Mouse (Mus musculus): ENCODE results near the gene Kmt2d.

The Kmt2d gene

DNA sequence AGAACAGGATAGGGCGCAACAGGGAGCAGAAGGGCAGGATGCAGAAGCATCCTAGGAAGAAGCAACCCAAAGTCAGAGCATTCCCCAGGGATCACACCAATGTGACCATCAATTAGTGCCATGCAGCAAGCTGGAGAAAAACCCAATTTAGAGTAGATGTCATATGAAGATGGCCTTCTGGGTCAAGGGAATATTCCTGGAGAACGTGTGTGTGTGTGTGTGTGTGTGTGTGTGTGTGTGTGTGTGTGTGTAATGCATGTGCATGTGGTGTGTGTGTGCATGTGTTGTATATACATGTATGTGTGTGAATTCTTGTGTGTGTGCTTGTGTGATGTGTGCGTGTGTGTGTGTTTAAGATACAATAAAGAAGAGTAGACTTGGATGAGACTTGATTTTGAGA is 72.1 kb downstream of the Kmt2d start:
- no peak for DNase-seq (ENCODE audit: low spot score)

DNA sequence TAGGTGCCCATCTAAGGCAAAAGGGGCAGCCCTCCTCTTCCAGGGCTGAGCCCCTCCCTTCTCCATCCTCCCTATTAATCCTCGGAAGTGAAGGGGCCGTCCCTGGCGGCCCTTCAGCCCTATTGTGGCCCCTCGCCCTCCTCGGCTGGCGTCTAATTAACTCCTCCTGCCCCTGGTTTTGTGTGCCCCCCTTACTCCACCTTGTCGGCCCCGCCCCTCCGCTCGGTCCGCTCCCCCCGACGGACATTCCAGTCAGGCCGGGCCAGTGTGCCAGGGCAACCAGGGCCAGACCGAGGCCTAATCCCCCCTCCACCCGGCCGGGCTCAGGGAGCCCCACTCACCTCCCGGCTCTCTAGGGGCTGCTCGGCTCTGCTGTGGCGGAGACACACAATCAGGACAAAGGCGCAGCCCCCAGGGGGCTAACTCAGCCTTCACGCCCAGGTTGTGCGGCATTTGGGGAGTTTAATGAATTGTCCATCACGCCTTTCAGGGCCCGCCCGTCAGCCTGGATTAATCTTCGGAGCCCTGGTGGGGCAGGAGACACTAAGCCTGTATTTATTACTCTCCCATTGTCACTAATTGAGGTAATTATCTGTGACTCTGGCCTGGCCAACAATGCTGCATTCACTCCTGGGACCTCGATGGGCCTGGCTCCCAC is 73.0 kb downstream of the Kmt2d start:
- peak; percentile 90 for DNase-seq (ENCODE audit: low spot score)

DNA sequence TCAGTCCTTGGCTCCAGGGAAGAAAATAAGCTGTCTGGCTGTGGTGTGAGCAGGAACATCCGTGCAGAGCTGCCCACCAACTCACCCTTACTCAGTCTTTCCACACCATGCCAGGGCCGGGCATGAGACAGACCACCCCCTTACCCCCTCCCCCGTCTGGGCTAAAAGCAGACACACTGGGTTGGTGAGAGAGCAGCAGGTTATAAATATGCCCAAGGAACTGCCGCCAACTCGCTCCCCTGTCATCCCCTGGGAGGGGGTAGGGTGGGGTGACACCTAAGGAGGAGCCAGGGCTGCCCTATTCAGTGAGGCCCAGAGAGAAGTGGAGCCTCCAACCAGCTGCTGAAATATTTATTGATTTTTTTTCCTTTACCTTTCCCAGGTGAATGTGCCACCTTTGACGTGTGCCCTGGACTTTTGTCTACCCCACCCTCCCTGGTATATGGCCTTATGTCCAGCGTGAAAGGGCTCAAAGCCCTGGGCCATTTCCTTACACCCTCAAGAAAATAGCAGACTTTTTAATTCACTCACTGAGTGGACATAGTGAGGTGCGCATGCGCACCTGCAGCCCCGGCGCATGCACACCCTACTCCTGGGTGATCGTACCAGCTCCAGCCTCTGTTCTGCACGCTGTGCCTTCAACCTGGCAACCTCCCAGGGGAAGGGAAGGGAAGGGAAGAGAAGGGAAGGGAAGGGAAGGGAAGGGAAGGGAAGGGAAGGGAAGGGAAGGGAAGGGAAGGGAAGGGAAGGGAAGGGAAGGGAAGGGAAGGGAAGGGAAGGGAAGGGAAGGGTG is 74.0 kb downstream of the Kmt2d start:
- DNase-seq (ENCODE audit: low spot score): no peak

DNA sequence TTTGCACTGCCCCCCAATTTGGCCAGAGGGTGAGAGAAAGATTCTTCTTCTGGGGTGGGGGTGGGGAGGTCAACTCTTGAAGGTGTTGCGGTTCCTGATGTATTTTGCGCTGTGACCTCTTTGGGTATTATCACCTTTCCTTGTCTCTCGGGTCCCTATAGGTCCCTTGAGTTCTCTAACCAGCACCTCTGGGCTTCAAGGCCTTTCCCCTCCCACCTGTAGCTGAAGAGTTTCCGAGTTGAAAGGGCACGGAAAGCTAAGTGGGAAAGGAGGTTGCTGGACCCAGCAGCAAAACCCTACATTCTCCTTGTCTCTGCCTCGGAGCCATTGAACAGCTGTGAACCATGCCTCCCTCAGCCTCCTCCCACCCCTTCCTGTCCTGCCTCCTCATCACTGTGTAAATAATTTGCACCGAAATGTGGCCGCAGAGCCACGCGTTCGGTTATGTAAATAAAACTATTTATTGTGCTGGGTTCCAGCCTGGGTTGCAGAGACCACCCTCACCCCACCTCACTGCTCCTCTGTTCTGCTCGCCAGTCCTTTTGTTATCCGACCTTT is 77.8 kb downstream of the Kmt2d start:
- DNase-seq (ENCODE audit: low spot score): no peak

DNA sequence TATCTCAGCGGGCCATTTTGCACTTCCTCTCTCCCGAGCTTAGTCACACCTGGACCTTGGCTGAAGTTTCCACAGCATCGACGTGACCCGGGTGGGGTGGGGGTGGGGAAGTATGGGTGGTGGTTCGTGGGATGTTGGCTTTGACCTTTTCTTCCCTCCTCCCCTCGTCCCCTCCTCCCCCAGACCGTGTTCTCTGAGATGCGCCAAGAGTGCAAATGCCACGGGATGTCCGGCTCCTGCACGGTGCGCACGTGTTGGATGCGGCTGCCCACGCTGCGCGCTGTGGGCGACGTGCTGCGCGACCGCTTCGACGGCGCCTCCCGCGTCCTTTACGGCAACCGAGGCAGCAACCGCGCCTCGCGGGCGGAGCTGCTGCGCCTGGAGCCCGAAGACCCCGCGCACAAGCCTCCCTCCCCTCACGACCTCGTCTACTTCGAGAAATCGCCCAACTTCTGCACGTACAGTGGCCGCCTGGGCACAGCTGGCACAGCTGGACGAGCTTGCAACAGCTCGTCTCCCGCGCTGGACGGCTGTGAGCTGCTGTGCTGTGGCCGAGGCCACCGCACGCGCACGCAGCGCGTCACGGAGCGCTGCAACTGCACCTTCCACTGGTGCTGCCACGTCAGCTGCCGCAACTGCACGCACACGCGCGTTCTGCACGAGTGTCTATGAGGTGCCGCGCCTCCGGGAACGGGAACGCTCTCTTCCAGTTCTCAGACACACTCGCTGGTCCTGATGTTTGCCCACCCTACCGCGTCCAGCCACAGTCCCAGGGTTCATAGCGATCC is 78.6 kb downstream of the Kmt2d start:
- no peak for DNase-seq (ENCODE audit: low spot score)

DNA sequence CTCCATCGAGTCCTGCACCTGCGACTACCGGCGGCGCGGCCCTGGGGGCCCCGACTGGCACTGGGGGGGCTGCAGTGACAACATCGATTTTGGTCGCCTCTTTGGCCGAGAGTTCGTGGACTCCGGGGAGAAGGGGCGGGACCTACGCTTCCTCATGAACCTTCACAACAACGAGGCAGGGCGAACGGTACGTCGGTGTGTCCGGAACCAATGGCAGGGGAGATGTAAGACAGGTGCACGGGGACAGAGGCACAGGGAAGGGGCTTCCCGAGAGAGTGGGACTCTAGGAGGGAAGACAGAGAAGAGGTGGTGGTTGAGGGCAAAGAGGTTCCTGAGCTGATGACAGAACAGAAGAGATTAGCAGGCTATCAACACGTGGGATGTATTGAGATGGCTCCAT is 79.2 kb downstream of the Kmt2d start:
- no peak for DNase-seq (ENCODE audit: low spot score)

DNA sequence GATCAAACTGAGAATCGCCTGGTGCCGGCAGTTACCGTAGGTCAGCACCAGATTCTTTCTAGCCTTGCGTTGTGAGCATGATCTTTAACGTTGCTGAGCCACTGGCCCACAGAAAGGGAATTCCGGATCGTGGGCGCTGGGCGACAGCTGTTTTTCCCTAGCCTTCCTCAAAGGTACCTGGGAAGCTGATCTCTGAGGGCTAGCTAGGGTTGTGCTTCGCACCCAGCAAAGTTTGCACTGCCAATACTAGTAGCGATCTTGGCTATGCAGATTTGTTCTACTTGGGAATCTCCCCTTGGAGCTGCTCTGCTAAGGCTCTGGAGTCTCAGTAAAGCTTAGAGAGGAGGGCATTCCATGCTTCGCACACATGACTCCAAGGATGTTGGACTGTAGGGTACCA is 79.8 kb downstream of the Kmt2d start:
- no peak for DNase-seq (ENCODE audit: low spot score)

DNA sequence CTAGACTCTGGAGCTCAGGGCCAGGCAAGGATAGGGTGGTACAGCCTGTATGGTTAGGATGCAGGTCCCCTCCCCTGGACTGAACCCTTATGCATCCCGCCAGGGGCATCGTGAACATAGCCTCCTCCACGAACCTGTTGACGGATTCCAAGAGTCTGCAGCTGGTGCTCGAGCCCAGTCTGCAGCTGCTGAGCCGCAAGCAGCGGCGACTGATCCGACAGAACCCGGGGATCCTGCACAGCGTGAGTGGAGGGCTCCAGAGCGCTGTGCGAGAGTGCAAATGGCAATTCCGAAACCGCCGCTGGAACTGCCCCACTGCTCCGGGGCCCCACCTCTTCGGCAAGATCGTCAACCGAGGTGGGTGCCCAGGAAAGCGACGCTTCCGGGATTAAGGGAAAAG is 80.2 kb downstream of the Kmt2d start:
- no peak for DNase-seq (ENCODE audit: low spot score)

DNA sequence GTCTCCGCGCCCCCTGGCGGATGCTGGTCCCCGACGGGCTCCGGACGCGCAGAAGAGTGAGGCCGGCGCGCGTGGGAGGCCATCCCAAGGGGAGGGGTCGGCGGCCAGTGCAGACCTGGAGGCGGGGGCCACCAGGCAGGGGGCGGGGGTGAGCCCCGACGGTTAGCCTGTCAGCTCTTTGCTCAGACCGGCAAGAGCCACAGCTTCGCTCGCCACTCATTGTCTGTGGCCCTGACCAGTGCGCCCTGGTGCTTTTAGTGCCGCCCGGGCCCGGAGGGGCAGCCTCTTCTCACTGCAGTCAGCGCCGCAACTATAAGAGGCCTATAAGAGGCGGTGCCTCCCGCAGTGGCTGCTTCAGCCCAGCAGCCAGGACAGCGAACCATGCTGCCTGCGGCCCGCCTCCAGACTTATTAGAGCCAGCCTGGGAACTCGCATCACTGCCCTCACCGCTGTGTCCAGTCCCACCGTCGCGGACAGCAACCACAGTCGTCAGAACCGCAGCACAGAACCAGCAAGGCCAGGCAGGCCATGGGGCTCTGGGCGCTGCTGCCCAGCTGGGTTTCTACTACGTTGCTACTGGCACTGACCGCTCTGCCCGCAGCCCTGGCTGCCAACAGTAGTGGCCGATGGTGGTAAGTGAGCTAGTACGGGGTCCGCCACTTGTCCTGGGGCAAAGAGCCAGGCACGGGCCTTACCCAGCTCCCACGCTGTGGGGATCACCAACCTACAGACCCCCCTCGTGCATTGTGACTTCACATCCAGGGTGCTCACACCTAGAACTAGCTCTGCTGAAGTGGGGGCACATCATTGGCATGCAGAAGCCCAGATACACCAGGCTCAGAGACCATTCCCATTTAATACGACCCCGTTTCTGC is 81.1 kb downstream of the Kmt2d start, which contains the start of gene Wnt1:
Gene Wnt1 (plus strand): TSS at position 197 of the 875 bp plus-strand sequence.
- no peak for DNase-seq (ENCODE audit: low spot score)

DNA sequence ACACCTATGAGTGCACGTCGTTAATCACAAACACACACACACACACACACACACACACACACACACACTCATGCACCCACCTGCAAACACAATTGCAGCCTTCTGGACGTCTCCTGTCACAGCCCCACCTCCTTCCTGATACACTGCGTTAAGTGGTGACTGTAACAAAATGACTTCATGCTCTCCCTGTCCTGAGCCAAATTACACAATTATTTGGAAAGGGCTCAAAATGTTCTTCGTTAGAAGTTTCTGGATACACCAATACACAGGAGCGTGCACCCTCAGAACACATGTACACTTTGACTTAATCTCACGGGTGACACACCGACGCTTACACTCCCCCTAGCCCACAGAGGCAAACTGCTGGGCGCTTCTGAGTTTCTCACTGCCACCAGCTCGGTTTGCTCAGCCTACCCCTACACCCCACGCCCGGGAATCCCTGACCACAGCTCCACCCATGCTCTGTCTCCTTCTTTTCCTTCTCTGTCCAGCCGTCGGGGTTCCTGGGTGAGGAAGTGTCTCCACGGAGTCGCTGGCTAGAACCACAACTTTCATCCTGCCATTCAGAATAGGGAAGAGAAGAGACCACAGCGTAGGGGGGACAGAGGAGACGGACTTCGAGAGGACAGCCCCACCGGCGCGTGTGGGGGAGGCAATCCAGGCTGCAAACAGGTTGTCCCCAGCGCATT is 81.9 kb downstream of the Kmt2d start:
- DNase-seq (ENCODE audit: low spot score): no peak

DNA sequence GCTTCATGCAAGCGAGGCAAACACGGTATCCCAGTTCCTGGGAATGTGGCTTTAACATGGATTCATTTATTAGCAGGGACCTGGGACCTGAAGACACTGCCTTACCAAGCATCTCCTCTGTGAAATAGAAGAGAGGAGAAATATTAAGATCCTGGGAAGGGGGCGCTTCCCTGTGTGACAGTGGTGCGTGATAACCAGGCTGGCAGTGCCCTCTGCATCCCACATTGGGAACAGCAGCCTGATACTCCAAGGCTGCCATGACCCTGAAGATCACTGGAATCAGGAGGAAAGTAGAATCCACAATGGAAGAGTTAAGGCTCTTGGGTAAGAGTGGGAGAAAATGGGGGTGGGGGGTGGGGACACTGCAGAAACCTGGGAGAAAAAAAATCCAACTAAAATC is 83.1 kb downstream of the Kmt2d start:
- DNase-seq (ENCODE audit: low spot score): no peak

DNA sequence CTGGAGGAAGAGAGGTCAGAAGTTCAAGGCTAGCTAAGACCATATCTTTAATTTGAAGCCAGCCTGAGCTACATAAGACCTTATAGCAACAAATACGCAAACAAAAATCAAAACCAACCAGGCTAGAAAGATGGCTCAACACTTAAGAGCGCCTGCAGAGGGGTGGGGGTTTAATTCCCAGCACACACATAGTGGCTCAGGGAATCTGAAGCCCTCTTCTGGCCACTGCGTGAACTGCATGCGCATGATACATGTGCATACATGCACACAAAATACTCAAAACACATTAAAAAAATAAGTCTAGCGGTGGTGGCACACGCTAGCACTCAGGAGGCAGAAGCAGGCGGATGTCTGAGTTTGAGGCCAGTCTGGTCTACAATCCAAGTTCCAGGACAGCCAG is 85.3 kb downstream of the Kmt2d start:
- no peak for DNase-seq (ENCODE audit: low spot score)

All from embryo, embryonic 10.5 days (tissue).